Mouse (Mus musculus): ENCODE results near the gene 4930583I09Rik.

4930583I09Rik gene

DNA sequence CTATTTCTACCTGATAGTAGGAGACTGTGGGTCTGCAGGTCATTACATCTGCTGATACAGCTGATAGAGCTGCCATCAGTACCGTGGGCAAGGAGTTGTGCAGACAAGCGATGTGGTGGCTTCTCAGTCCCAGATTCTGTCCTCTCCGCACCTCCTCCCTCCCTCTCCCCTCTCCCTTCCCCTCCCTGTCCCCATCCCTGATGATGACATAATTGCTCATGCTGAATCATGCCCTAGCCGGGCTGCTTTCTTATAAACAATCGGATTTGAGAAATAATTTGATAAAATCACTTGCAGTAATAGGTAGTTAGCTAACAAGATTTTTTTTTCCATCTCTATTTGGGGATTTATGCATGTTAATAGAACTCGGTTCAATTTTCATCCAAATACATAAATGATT lies at the start of gene 4930583I09Rik:
Gene 4930583I09Rik (minus strand): TSS at position 144 of the 400 bp plus-strand sequence.
- DNase-seq = no peak

DNA sequence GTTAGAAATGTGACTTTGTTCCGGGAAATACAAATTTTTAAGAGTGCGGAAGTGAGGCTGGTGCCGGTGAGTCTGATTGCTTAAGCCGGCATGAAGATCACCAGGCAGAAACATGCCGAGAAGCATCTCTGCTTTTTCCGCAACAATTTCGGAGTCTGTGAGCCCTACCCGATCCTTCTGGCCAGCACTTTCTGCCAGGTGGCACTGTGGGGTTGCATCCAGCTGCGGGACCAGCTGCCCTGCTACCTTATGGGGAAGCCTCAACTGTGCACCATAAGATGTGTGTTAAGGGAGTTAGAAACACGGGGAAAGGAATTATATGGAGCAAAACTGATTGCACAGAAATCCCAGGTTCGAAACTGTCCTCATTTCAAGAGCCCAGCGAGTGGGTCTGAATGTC lies 40.2 kb upstream of the 4930583I09Rik start:
- DNase-seq = no peak

DNA sequence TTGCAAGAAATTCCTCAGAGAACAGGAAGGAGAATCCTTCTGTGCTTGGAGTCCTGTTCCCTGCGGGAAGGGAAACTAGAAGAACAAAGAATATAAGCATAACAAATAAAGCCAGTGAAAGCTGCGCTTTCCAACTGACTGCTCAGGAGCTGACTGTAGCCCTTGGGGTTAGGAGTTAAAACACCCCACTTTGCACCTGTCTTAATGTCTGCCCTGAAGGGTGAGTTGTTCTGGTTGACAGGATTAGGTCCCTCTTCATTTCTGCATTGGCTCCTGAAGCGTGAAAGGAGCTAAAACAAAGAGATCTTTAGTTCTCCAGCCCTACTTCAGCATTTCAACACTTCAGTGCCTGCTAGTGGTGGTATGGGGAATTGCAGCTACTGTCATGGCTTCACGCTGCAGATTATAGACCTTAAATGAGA lies 37.8 kb upstream of the 4930583I09Rik start:
- peak; percentile 45 for DNase-seq

DNA sequence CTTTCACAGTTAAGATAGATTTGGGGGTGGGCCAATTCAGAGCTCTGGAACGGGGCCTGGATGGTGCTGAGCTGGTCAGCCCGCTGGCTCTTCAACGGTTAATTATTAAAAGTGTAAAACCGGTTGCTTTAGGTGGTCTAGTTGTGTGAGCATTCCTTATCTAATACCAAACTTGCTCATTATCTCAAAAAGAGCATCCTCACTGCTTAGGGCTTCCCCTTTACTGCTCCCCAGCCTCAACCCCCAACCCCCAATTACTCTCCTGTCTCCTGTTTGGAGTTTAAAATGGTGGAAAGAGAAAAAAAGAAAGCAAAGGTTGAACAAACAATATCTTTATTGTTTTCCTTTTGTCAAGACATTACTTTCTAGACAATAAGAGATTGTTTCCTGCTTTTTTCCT lies 27.9 kb upstream of the 4930583I09Rik start:
- no peak for DNase-seq

DNA sequence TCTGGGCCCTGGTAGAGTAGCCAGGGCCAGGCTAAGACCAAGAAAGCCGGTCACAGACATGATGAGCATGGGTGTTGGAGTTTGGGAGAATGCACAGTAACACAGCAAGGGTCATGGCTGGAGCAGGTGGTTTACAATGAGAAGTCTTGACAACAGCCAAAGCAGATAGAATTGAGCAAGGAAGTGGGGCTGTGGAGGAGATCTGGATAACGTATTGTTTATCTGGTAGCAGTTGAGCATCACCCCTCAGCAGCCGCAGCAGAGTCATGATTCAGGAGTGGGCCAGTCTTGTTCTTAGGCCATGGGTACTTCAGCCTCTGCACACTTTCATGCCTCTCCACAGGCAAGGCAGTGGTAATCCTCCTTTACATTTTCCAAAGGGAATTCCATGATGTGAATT lies 25.1 kb upstream of the 4930583I09Rik start:
- no peak for DNase-seq

DNA sequence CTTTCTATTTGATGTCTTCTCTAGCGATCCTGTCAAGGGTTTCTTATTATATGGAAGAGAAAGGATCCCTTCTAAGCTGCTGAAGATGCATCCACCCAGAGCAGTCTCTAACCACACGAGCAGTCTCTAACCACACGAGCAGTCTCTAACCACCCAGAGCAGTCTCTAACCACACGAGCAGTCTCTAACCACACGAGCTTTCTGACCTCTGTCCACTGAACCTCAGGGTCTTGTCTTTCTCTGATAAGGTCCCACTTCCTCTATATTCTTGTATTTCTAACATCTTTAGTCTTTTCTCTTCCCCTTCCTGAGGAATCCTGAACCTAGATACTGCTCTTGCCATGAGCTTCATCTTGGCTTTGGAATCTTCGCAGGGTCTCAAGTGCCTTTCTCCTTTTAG lies 23.0 kb upstream of the 4930583I09Rik start:
- DNase-seq = no peak

DNA sequence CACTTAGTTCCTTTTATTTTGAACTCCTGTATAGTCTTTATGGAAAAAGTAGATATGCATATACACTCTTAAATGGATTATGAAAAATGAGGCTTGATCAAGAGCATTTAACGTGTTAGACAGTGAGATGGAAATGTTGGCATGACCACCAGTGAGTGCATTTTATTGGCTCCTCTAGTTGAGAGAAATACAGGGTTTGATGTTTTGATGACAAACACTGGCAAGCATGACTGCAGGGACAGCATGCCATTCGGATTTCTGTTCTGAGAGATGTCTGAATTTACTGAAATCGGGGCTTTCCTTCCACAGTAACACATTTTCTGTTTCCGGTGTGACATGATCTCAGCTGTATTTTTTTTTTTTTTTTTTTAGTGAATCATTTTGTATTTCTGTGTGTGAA lies 12.2 kb upstream of the 4930583I09Rik start:
- DNase-seq = no peak

DNA sequence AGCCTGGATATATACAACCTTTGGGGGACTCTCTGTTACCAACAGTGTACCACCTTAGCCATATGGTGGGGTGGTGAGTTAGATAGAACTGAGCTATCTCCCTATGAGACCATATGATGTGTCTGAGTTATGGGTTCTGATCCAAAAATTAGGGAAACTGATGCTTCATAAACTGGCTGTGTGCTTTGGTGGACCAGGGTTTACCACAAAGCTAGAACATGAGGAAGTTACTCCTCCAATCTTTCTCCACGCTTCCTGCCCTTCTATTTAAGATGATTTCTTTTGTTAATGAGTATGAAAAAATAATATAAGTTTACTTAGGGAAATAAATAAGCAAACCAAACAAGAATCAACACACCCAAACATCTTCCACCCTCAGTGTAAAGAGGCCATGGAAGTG lies 10.8 kb upstream of the 4930583I09Rik start:
- DNase-seq = no peak

DNA sequence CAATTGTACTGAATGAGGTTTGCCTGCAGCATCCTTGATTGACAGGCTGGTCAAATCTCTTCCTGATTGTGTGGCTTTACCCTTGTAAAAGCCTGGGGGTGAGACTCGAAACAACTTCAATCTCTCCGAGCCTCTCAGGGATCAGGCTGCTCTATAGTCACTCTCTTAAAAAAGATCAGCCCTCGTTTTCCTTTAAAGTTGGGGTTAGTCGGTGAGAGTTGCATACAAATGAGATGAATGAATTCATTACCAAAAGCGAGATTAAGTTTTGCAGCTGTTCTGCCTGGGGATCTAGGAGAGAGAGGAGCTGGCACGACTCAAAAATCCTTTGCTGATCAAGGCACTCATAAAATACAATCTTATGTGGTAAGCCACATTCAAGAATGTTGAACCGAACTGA lies 1.0 kb upstream of the 4930583I09Rik start:
- peak; percentile 12 for DNase-seq

DNA sequence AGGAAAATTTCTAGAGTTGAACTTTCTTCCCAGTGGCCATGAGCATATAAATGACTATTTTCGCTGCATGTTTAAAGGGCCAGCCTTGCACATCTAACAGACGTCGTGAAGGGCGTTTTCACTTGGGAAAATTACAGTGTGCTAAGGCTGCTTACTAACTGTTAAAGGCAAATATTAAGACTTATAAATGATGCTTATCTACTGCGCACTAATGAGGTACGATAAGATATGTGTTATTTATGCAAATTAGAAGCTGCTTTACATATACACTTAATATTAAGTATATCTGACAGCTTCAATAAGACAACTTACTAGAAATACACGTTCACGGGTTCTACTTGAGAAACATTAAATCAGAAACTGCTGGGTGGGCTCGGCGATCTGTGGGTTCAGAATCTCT lies 481 bp upstream of the 4930583I09Rik start:
- DNase-seq = no peak

DNA sequence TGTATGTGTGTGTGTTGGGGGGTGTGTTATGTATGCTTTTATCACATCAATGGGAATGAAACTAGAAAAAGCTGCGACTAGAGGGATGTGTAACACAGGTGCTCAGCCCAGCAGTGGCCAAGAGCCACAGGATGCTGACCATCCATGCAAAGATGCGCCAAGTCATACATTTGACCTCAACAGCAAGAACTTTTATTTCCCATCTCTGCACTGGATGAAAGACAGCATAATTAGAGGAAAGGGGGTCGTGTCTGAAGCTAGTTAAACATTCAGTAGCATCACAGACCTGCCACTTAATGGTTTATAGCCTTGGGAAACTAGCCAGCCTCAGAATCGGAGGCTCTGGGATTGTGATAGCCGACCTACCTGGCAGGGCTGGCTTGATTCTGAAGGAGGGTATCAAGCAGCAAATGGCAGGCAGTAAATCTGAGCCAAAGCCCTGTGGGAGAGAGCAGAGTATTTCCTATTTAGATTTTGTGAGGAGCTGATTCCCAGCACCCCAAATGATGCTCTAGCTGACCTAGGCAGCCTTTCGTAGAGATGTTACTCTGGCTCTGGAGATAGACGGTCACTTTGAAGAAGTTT lies 1.9 kb downstream of the 4930583I09Rik start:
- no peak for DNase-seq

DNA sequence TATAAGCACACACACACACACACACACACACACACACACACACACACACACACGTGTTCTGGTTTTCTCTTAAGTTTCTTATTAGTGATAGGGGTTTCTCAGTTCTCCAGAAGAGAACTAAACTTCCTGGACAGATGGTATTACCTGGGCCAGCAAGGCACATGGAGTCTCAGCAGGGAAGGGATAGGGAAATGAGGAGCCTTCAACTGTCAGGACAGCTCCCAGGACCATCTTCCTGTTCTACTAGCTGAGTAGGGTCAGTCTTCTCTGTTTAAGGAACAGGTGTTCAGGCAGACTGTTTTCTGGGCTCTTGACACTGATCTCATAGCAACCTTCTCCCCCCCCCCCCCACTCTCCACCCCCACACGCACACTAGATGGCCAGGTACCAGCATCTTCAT lies 2.8 kb downstream of the 4930583I09Rik start:
- DNase-seq = no peak

DNA sequence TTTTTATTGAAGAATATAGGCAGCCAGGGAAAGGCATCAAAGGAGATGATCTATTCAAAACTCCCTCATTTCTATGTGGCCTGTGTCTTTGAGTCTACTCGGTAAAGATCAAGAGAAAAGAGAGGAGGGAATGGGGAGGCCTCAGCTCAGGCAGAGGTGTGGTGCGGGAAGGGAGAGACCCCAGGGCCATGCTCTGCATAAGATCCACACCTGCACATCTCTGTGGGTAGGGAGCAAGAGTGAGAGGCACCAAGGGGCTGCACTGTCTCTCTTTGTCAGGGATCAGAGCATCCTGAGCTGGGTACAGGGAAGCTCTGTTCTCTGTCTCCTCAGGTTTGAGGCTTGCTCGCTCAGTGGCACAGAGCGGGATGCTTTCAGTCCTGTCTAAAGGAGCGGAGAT lies 8.4 kb downstream of the 4930583I09Rik start:
- no peak for DNase-seq

DNA sequence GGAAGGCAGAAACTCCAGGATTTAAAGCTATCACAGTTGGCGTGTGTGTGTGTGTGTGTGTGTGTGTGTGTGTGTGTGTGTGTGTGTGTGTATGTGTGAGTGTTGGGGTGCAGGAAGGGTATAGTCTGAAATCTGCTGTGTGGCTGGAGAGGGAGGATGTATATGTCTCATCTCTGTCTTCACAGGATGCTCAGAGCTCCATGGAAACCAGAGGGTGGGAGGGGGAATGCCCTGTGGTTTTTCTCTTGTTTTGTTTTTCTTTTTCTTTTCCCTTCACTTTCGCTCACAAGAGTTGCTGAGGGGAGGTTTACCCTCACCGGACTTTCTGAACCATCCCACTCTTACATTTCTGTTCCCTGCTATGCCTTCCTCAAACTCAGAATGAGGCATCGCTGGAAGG lies 9.0 kb downstream of the 4930583I09Rik start:
- no peak for DNase-seq

DNA sequence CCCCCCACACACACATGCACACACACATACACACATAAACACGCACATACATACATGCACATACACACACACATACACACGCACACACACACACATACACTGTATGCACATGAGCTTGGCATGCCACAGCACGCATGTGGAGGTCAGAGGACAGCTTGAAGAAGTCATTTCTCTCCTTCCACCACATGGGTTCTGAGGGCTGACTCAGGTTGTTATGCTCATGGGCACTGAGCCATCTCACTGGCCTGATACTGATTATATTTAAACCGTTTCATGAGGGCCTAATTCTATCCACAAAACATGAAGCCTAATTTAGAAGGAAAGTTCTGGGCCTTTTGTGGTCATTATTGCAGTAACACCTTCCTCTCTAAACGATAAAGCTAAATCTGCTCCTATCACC lies 13.3 kb downstream of the 4930583I09Rik start:
- DNase-seq = no peak

DNA sequence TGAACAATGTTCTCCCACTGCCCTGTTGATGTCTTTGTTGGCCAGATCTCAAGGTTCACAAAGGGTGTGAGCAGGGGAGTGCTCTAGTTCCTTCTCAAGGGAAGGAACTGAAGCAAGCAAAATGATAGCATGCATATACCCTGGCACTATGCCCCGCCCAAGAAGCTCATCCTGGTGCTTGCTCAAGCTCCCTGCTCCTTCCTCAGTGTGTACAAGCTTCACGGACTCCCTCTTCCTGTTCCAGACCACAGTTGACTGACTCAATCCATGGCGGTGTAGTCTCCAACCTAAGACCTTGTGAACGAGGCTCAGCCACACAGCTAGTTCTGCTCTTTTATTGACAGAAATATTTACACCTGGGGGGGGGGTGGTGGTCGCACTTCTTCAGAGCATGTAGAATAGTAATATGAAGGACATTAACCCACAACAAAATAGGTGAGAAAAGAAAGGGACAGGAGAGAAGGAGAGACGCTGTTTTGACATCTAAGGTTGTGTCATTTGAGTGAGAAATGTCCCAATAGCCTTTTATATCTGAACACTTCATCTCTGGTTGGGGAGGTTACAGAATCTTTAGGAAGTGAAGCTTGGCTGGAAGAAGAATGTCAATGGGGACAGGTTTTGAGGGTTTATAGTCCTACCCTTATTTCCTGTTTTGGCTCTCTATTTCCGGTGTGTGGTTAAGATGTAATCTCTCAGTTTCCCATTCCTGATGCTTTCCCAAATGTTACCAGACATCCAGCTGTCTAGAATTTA lies 14.9 kb downstream of the 4930583I09Rik start:
- DNase-seq = no peak

DNA sequence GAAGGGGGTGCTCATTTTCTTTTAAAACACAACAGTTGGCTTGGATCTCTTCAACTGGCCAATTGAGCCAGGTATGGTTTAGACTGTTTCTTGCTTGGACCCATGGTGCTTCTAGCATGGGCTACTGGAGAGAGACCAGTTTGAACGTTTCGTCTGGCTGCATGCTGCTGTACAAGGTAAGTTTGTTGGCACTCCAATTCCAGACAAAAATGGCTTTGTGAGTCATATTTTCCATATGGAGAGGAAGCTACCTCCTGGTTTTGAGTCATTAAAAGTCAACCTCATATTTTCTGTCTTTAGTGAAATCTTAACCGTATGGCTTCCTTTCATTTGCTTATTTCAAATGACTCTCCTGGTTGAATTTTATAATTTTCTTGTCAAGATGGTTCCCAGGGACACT lies 19.6 kb downstream of the 4930583I09Rik start:
- DNase-seq = no peak

DNA sequence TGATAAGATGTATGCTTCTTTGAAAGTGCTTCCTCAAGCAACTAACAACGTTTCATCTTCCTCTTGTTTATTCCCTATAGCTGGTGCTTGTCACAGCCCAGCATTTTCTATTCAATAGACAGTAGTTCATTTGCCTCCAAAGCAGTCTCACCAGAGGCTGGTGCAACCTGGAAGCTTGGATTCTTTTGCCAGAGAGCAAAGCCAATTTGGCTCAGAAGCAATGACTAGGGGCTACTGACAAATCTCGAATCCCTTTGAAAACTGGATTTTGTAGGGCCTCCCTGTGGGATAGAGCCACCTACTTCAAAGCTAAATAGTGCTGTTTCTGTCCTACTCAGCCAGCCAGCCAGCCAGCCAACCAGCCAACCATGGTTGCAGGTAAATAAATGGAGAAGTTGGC lies 20.1 kb downstream of the 4930583I09Rik start:
- DNase-seq = no peak

DNA sequence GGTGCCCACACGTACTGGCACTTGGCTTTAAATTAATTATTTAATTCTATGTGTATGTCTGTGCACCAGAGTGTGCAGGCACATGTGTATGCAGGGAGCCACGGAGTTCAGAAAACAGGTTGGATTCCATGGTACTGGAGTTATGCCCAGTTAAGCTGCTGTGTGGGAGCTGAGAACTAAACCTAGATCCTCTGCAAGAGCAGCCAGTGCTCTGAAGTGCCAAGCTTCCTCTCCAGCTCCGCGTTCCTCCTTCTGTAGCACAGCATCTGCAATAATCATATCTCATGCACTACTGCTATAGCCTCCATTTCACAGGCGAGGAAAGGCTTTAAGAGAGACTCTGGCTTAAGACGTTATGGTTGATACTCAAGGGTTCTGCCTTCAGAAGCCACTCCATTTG lies 22.3 kb downstream of the 4930583I09Rik start:
- DNase-seq = no peak

DNA sequence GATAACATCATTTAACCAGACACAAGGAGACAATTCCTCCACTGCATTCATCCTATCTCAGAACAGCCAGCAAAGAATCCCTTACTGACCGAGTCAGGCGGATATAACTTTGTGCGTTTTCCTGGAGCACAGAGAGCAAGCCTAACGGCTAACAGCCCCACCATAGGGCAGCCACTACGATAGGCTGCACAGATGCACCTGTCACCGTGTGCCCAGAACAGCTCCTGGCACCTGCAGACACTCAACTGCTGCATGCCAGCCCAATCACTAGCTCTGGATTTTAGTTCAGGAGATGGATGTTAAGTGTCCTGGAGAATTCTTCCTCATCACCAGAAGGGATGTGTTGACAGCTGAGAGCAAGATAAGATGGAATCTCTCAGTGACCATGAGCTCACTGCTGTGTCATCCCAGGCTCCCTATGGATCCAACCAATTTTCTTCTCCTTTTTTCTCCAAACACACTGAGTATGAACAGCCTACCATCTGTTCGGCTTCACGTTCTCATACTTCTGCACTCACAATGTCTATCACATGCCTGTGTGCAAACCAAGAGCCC lies 29.8 kb downstream of the 4930583I09Rik start:
- no peak for DNase-seq

DNA sequence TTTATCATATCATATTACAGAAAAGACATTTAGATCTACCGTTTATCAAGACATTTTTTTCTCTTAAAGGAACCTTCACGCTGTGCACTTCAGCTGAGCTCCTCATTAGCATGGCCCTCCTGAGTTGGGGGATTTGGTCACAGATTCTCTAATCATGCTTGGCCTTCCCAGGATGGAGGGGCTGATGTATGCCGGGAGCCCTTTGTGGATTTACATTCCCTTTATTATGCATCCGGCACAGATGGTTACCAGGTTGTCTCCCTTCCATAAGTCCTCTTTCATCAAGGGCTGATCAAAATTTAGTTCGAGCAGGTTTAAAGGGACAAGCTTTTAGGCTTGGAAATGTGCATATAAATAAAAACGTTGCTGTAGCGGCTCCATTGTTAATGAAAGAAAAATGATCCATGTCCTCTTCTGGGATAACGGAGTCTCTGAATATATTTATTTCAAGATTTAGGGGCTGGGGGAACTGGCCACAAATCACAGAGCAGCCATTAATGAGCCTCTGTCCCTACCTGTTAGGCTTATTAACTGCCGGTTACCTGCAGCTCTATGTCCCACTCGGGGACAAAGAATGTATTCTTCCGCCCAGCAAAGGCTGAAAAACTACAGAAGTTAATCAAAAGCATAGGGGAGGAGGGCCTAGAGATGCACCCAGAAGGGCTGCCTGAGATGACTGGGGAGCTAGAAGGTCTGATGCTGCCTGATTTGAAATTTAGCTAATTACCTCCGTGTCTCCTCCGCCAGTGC lies 31.3 kb downstream of the 4930583I09Rik start:
- DNase-seq = peak; percentile 15

DNA sequence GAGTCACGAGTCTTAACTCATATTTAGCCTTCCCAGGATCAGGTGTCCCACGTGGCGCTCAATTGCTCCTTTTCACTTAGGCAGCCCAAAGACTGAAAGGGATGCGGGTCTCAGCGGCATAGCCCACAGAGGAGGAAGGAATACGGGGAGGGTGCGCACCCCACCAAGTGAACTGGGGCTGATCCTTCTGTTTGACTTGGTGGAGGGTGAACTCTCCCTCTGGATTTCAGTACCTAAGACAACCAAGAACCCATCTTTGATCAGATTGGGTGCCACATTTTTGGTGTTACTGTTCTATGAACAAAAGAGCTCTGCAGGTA lies 33.0 kb downstream of the 4930583I09Rik start:
- DNase-seq = no peak

DNA sequence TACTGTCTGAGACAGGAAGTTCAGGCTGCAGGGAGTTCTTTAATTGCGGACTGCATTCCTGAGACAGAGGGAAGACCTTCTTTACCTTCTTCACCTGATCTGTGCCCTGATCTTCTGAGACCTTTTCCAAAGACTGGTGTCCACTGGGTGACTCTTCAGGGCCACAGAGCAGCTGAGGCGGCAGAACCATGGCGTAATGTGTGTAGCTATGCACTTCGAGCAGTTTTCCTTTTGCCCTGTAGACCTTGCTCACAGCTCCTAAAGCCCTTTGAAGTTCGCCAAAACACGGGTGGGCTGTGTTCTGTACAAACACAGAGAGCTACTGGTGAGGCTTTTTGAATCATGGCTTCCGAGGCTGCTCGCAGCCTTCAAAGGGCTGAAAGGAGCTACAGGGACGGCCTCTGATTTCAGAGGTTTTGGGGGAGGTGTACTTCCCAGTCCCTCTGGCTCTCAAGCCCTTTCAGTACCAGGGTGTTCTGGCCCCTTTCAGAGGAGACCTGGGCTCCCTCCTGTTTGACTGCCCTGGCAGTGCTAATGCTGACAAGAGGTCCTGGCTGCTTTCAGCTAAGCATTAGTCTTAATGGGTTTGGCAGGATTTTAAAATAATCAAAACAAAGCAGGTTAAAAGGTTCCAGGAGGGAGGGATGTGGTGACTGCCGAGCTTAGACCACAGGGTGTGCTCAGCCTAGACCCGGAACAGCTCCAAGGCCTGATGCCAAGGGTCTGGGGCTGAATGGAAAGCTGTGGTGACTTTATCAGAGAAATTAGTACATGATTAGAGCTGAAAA lies 33.5 kb downstream of the 4930583I09Rik start:
- peak; percentile 39 for DNase-seq

Measured in embryo, embryonic 11 days (tissue).